Mouse (Mus musculus) lung, embryonic 16.5 days (tissue): ENCODE data around the gene Add3. TPM values are rescaled to one million over a fixed set of nuclear protein-coding genes. Genes with fewer than 3 reads are reported as not detected.

ENCODE experiments used
- ATAC-seq: fragments of 200-750 bp; cut with Nextera tagmentation; 2 replicates; pipeline ENCODE4 v1.8.0; 2017; ENCODE audit warnings: low read depth, mild to moderate bottlenecking, moderate library complexity
- H3K27ac ChIP-seq: fragments of 300-500 bp; sonication (generic); 2 replicates; pipeline ENCODE4 v1.5.1; 2014; ENCODE audit warnings: mild to moderate bottlenecking, control low read depth, low read length
- H3K27me3 ChIP-seq: fragments of 300-500 bp; sonication (generic); 2 replicates; pipeline ENCODE4 v1.6.1; 2014; ENCODE audit warnings: low read depth, low read length, mixed read lengths; ENCODE audit not compliant: control insufficient read depth, insufficient read depth
- H3K36me3 ChIP-seq: fragments of 300-500 bp; sonication (generic); 2 replicates; pipeline ENCODE4 v1.6.1; 2014; ENCODE audit warnings: low read length; ENCODE audit not compliant: control insufficient read depth, insufficient read depth
- H3K4me1 ChIP-seq: fragments of 300-500 bp; sonication (generic); replicated peaks from 2 replicates; pipeline ENCODE4 v1.6.1; 2014; ENCODE audit warnings: low read length, mixed read lengths; ENCODE audit not compliant: control insufficient read depth, insufficient read depth
- H3K4me2 ChIP-seq: fragments of 300-500 bp; sonication (generic); 2 replicates; pipeline ENCODE4 v1.6.1; 2014; ENCODE audit warnings: low read depth, low read length, control low read depth
- H3K4me3 ChIP-seq: fragments of 300-500 bp; sonication (generic); 2 replicates; pipeline ENCODE4 v1.5.1; 2014; ENCODE audit warnings: mild to moderate bottlenecking, low read length, control low read depth
- H3K9ac ChIP-seq: fragments of 300-500 bp; sonication (generic); 2 replicates; pipeline ENCODE4 v1.6.1; 2014; ENCODE audit warnings: low read length, control low read depth
- H3K9me3 ChIP-seq: fragments of 300-500 bp; sonication (generic); 2 replicates; pipeline ENCODE4 v1.6.1; 2016; ENCODE audit warnings: low read length; ENCODE audit not compliant: control insufficient read depth
- WGBS: fragments of 180-500 bp; shearing (Covaris S2); extraction: QIAGEN DNeasy Blood & Tissue Kit; methylation state at CpG from one replicate; pipeline ENCODE4 v1.1.7; 2014; 5-methylcytosine and 5-hydroxymethylcytosine counted together
- polyA plus RNA-seq: library from polyadenylated mRNA; unstranded; fragments of >200 nt; fragmentation: Nextera tagmentation; extraction: Ambion mirVana; gene quantifications from 2 replicates; pipeline ENCODE4 v1.2.1, GENCODE M21; 2015

Add3 gene
- polyA plus RNA-seq, 1 experiment from 2014 or later: 101 TPM

DNA sequence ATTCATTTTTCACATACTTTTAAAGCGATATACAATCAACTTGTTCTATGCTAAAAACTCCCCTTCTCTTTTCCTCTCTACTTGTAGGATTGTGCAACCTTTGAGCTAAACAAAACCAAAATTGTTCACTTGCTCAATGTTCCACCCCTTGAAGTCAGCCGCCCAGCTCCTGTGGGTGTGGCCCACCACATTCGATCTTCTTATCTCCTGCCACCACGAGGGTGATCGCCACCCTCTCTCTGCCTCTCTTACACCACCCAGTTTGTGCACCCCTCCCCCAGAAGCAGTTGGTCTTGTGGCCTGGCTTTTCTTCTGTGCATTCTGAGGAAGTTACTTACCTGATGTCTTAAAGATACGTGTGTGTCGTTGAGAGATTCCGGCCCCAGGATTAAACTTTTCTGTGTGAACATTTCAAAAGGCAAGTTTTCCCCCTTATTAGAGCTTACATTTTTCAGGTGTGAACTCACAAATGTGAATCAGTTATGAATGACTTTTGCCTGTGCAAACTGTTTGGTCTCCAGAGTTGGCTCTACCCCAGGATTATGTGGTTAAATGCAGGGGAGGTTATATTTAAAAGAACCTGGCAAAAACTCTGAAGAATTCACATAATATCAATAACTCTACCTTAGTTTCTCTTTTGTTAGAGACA lies 45.4 kb downstream of the Add3 start:
- H3K9me3 ChIP-seq: no peaks in the 10 kb centered on the region
- H3K27ac ChIP-seq: peak overlapping the region; percentile 39
- H3K27me3 ChIP-seq: no peaks in the 10 kb centered on the region
- H3K4me2 ChIP-seq: peak overlapping the region; percentile 32; the same call in 1 of the 2 replicates
- no peaks in the 10 kb centered on the region for H3K36me3 ChIP-seq
- H3K4me1 ChIP-seq: peaks cover 61% of the 10 kb centered on the region
- no peak for ATAC-seq
- H3K9ac ChIP-seq: no peak overlapping the region; the same call in 1 of the 2 replicates
- H3K4me3 ChIP-seq: no peak overlapping the region
- 25% methylated on average over 8 of the region's 8 CpGs for WGBS

DNA sequence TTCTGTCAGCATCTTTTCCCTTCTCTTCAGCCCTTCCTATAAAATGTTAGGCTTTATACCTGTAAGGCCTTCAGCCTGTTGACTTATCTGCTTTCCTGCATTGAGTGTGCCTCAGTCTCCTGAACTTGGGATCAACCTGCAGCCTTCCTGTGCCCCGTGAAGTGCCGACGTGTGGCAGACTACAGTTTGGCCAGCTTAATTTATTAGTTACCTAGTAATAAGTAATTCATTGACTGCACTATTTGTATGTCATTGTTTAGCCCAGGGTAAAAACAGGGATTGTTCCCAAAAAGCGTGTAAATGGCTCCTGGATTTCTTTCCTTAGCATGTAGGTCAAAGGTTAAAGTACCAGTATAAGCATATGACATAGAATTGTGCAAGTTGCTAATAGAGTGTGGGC lies 46.2 kb downstream of the Add3 start:
- Histone ChIP-seq H3K36me3 (no peaks in the 10 kb centered on the region), H3K9ac (no peak overlapping the region), H3K27ac (no peak overlapping the region), H3K9me3 (no peaks in the 10 kb centered on the region), H3K4me1 (peaks cover 58% of the 10 kb centered on the region), H3K27me3 (no peaks in the 10 kb centered on the region), H3K4me2 (no peak overlapping the region), H3K4me3 (no peak overlapping the region)
- 54% methylated on average over 4 of the region's 4 CpGs for WGBS
- no peak for ATAC-seq

DNA sequence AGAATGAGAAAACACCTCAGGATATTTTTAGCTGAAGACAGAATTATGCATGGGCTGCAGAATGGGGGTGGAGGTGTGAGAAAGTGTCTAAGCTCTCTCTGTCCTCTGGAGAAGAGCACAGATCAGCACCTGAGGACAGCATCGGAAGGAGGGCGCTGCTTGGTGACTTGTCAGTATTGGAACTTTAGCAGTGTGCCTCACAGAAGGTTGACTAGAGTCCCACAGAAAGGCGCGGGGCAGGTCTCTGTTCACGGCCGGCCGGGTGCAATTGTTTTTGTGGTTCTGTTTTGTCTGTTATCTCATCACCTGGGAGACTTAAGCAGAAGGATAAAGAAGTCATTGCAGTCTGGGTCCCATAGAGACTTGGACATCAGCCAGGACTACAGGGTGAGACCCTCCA lies 47.3 kb downstream of the Add3 start:
- H3K9ac ChIP-seq: no peak overlapping the region
- no peak overlapping the region for H3K4me2 ChIP-seq
- 73% methylated on average over 7 of the region's 7 CpGs for WGBS
- no peak overlapping the region for H3K27ac ChIP-seq
- H3K4me1 ChIP-seq: peaks cover 51% of the 10 kb centered on the region
- no peaks in the 10 kb centered on the region for H3K36me3 ChIP-seq
- no peak overlapping the region for H3K4me3 ChIP-seq
- H3K27me3 ChIP-seq: no peaks in the 10 kb centered on the region
- no peak for ATAC-seq
- H3K9me3 ChIP-seq: no peaks in the 10 kb centered on the region

GRCm38 (mm10) chr19:53188186-53188585 lies 47.9 kb downstream of the Add3 start:
- no peak overlapping the region for H3K27ac ChIP-seq
- H3K27me3 ChIP-seq: no peaks in the 10 kb centered on the region
- peaks cover 45% of the 10 kb centered on the region for H3K4me1 ChIP-seq
- 64% methylated on average over 6 of the region's 6 CpGs for WGBS
- no peak overlapping the region for H3K9ac ChIP-seq
- no peaks in the 10 kb centered on the region for H3K9me3 ChIP-seq
- H3K4me3 ChIP-seq: no peak overlapping the region
- H3K36me3 ChIP-seq: no peaks in the 10 kb centered on the region
- no peak for ATAC-seq
- no peak overlapping the region for H3K4me2 ChIP-seq

DNA sequence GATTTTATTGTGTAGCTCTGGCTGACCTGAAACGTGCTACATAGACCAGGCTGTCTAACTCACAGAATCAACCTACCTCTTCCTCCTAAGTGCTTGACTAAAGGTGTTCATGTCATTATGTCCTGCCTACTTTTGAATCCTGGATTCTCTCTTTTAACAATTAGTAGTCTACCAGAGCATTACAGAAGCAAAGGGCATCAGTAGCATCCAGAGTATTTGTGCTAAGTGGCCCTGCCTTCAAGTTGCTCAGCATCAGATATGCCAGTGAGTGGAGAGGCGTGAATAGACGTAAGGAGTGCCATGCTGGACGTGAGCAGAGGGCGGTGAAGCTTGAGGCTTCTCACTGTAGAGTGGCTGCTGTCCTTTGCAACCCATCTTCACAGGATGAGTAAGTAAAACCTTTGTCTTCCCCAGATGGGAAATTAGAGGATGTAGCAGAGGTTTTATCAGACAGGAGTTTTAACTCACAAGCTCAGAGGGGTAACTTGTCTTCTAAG lies 48.5 kb downstream of the Add3 start:
- Histone ChIP-seq H3K36me3 (no peaks in the 10 kb centered on the region), H3K4me3 (no peak overlapping the region), H3K9ac (no peak overlapping the region), H3K4me1 (peaks cover 39% of the 10 kb centered on the region), H3K27me3 (no peaks in the 10 kb centered on the region), H3K9me3 (no peaks in the 10 kb centered on the region), H3K4me2 (no peak overlapping the region), H3K27ac (no peak overlapping the region)
- 73% methylated on average over 5 of the region's 5 CpGs for WGBS
- ATAC-seq: no peak

DNA sequence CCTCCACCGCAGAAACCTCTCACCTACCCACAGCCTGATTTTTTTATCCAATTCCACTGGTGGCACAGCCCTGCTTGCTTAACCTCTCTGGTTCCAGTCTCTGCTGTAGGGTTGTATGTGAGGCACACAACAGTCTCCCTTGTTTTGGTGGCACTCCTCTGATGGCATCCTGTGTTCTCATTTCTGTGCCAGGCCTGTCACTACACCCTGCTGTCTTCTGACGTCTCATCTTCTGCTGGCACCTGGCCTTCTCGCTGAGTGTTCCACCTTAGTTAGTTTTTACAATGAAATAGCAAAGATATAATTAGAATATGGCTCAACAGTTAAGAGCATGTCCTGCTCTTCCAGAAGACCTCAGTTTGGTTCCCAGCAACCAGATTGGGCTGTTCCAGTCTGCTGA lies 49.5 kb downstream of the Add3 start:
- H3K4me1 ChIP-seq: peaks cover 36% of the 10 kb centered on the region
- no peak for ATAC-seq
- no peaks in the 10 kb centered on the region for H3K36me3 ChIP-seq
- H3K27ac ChIP-seq: no peak overlapping the region
- 92% methylated on average over 3 of the region's 3 CpGs for WGBS
- H3K4me3 ChIP-seq: no peak overlapping the region
- H3K4me2 ChIP-seq: no peak overlapping the region
- H3K27me3 ChIP-seq: no peaks in the 10 kb centered on the region
- no peak overlapping the region for H3K9ac ChIP-seq
- no peaks in the 10 kb centered on the region for H3K9me3 ChIP-seq

DNA sequence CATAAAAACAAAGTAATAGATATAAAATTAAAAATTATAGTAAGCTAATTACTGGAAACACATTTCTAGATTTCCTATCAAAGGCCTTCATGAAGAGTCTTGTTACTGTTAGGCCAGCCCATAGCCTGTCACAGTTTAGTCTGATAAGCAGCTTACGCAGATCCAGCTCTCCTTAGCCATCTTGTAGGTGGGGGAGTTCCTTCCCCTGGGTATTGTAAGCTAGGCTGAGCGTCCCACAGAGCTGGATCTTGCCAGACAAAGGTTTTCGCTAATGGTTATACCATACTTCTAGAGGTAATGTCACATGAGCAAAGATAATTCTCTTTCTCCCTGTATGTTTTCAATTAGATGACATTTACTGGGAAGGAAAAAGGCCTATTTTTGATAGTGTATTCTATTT lies 50.0 kb downstream of the Add3 start:
- ATAC-seq: no peak
- Histone ChIP-seq H3K27ac (no peak overlapping the region), H3K9me3 (no peaks in the 10 kb centered on the region)

GRCm38 (mm10) chr19:53191867-53192487 lies 51.7 kb downstream of the Add3 start:
- Histone ChIP-seq H3K4me1 (peaks cover 21% of the 10 kb centered on the region), H3K27ac (no peak overlapping the region), H3K4me3 (no peak overlapping the region), H3K27me3 (no peaks in the 10 kb centered on the region), H3K36me3 (no peaks in the 10 kb centered on the region), H3K9me3 (no peaks in the 10 kb centered on the region), H3K4me2 (no peak overlapping the region), H3K9ac (no peak overlapping the region)
- WGBS: 44% methylated on average over 6 of the region's 6 CpGs
- ATAC-seq: no peak

More for the DNA sequence above, 50.0 kb downstream of the Add3 start:
- H3K9ac ChIP-seq: no peak overlapping the region
- H3K36me3 ChIP-seq: no peaks in the 10 kb centered on the region
- no peak overlapping the region for H3K4me3 ChIP-seq
- 82% methylated on average over 3 of the region's 3 CpGs for WGBS
- H3K4me1 ChIP-seq: peaks cover 33% of the 10 kb centered on the region
- no peaks in the 10 kb centered on the region for H3K27me3 ChIP-seq
- H3K4me2 ChIP-seq: no peak overlapping the region

DNA sequence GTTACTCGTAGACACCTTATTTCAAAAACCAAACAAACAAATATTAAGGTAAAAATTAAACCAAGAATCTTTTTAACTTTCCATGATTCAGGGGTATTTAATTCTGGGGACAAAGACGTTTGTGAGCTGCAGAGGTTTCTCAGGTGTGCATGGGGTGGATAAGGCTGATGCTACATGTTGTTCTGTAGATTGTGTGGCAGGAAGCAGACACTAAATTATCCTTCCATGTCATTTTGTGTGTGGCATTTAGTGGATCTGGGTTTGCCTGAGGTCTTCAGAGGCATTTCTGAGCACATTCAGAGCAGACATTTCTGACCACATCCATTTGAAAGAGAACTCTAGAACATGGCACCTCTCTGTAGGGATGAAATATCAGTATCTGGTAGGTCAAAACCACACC lies 52.9 kb downstream of the Add3 start:
- Histone ChIP-seq H3K4me1 (peaks cover 13% of the 10 kb centered on the region), H3K4me2 (no peak overlapping the region), H3K27ac (no peak overlapping the region), H3K9me3 (no peaks in the 10 kb centered on the region), H3K9ac (no peak overlapping the region), H3K4me3 (no peak overlapping the region), H3K36me3 (no peaks in the 10 kb centered on the region), H3K27me3 (no peaks in the 10 kb centered on the region)
- no peak for ATAC-seq
- WGBS: 81% methylated on average over 2 of the region's 2 CpGs
